Mouse (Mus musculus) adrenal gland, adult 18-20 months (tissue): ENCODE results near the gene Vav3. TPM values are rescaled to one million over a fixed set of nuclear protein-coding genes. Genes with fewer than 3 reads are reported as not detected.

Source experiments
- DNase-seq, 2 experiments: peaks; one replicate each; pipeline ENCODE4 v3.0.0; 2021 to 2022; ENCODE audit warnings: low spot score in 2 of 2
- total RNA-seq, 2 experiments: library from RNA; stranded (reverse); gene quantifications; 1 replicate in 1 of 2; 2 replicates in 1 of 2; pipeline ENCODE4 v1.2.3; 2021

Gene Vav3
- total RNA-seq, 2 experiments from 2014 or later, result 4.0 to 6.1 TPM

DNA sequence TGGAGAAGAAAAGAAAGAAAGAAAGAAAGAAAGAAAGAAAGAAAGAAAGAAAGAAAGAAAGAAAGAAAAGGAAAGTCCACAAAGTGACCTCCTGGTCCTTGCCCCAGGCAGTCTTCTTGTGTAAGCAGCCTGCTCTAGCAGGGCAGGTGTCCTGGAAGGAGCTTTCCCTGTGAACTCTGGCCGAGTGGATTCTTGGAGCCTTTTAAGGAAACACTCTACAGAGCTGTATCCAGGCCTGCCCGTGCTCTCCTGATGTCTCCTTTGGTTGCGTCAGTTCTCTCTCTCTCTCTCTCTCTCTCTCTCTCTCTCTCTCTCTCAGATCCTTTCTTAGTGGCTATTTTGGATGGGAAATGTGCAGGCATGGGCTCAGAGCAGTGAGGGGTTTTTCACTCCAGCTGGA lies 232.4 kb downstream of the Vav3 start:
- no peak for DNase-seq

DNA sequence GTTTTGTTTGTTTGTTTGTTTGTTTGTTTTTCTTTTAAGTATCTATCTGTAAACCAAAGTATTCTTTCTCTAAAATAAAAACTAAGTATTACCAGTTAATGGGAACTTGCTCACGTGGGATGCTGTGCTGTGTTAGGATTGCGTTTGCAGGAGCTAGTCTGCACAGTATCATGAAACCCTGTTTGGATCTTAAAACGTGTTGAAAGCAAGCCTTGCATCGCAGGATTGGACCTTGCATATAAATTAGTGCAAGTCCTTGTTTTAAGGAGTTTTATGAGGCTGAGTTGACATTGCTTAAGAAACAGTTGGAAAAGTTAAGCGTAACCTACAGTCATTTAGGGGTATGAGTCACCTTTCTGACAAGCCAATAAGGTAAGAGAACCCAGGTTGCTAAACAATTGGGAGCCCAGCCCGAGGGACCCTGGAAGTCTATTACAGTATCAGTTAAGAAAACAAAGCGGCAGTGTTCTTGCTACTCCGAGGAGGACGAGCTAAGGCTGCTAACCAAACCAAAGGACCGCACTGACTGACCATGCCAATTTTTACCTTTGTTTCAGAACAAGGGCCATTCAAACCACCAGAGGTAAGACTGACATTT lies 233.2 kb downstream of the Vav3 start:
- DNase-seq, result no peak

DNA sequence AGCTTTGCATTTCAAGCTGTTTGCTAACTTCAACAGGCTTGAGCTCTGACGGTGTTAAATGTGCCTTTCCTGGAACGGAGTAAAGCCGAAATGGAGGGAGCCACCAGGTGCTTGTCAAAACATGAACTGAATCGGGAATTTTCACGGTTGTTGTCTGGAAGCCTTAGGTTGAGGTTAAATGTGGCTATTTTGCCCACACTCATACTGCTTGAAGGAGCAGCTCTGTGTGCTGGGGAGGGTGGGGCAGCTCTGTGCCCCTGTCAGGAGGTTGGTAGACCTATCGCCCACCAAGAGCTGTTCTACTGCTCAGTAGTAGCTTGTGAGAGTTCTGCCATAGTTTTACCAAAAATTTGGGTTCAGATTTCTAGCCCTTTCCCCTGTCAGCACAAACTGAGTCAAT lies 233.7 kb downstream of the Vav3 start:
- no peak for DNase-seq

DNA sequence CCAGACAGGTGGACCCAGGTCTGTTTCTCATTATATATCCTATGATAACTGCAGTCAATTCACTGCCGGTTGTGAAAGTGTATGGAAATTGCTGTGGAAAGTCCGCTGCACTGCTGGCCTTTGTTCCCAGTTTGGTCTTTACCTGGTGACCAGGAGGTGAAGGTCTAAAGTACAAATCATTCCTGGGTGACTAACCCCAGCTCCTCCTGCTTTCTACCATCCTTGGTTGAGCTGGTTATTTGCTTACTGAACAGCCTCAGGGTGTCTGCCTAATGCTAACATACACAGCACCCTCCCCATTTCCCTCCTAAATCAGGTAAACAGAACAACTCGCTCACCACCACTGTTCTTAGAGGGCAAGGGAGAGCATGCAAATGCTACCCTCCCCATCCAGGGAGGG lies 237.9 kb downstream of the Vav3 start:
- DNase-seq, result no peak

DNA sequence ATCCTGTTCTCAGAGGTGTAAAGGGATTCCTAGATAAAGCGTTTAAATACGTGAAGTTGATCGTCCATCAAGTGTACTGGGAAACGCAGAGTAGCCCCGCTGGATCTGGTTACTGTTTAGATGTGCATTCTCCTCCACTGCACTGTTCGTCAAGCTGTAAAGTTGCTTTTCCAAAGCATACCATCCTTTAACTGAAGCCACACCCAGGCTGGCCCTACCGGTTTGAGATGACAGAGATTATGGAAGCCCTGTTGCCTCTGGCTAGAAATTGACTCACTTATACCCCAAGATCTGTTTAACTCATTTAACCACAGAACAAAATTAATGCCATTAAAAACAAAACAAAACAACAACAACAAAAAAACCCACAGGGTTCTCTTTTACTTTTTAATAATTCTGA lies 238.5 kb downstream of the Vav3 start:
- no peak for DNase-seq

DNA sequence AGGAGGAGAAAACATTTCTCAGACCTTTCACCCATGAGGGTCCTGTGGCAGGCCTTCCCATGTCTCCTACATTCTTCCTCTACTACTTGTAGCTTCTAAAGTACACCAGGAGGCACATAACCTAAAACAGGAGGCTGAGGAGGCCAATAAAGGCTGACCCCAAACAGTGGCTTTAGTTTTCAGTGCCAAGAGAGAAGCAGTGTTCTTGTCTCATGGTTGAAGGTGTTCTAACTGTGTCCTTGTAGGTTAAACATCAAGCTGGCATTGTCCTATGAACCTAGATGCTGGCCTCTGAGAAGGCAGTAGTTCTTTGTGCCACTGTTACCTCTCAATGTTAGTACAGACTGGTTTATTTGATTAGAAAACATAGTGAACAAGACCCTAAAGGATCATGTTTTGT lies 245.5 kb downstream of the Vav3 start:
- DNase-seq, result no peak

DNA sequence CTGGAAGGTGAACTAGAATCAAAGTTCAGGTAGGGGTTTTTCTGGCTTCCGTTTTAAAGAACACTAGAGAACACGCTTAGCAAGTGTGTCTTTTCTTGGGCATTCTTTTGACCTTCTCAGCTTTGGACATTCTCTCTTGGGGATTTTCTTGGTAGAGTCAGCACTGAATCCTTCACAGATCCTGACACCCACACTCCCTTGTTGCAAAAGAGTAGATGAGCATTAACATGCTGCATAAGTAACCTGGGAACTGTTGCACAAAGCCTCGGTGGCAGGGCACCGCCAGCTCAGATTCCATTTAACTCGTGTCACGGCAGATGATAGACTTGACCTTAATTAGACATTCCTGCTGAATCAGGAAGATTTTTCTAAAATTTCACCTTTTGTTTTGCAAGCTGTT lies 252.5 kb downstream of the Vav3 start:
- DNase-seq, result no peak

DNA sequence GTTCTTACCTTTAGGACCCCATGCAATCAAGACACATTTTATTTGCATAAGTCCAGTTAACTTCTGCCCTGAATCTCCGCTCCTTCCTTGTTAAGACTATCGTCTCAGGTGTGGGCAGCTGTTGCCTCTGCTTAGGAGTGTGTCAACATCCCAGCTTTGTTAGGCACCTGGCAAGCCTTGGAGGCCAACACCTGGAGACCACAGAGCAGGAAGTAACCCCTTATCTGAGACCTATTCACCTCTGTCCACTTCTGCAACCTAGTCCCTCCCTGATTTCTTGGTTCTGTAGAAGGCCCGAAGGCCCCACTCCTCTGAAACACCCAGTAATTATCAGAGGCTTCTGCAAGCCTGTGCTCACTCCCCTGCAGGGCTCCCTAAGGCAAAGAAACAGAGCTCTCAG lies 255.6 kb downstream of the Vav3 start:
- DNase-seq, result no peak

DNA sequence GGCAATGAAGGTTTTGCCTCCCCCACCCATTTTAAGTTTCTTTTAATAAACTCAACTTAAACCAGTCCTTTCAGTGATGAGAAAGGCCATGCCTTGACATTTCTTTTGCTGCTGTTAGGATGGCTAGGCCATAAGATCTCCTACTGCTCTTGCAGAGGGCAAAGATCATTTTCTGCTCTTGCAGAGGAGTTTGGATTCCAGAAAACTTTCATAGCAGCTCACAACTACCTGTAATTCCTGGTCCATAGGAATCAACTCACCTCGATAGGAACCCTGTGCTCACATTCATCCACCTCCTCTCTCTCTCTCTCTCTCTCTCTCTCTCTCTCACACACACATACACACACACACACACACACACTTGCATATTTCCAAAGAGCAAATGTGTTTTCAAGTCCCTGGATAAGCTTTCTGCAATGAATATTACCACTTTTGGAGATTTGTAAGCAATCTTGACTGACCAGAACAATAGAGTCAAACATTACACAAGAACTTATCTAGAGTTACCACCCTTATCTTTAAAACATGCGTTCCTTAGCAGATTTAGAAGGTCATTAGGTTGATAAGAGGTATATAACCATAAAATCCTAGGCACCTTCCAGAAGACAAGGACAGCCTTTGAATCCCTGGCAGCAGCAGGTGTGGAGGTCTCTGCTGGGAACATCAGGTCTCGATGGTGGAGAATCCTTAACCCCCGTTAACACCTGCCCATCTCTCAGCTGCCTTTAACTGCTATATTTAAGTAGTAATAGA lies 260.4 kb downstream of the Vav3 start:
- no peak for DNase-seq

DNA sequence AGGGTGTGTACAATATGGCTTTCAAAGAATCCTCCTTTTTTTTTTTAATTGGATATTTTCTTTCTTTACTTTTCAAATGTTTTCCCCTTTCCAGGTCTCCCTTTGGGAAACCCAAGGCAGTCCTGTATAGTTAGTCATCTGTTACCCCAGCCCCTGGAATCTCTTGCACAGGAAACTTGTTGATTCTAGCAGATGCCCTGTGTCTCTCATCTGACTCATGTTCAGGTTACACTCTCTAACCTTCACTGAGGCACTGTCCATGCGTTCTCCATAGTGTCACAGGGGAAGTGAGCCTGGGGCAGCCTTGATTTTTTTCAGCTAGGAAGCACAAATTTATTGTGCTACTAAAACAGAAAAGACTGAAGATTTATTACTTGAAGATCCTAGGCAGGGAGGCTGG lies 262.3 kb downstream of the Vav3 start:
- DNase-seq, result no peak

DNA sequence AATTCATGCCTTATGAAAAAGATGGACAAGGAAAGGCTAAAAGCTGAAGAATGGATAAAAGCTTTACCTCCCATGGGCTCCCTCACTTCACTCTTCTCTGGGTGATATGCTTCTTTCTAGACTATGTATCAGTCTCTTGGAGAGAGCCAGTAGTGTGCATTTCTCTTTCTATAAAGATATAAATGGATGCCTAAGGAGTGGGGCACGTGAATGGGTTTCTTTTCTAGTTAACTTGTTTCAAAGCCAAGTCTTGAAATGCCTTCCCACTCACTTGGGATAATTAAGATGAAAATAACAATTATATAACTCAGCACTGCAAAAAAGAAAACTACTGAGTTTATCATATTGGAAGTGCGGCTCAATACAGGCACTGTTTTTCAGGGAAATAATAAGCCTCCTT lies 265.7 kb downstream of the Vav3 start:
- no peak for DNase-seq

DNA sequence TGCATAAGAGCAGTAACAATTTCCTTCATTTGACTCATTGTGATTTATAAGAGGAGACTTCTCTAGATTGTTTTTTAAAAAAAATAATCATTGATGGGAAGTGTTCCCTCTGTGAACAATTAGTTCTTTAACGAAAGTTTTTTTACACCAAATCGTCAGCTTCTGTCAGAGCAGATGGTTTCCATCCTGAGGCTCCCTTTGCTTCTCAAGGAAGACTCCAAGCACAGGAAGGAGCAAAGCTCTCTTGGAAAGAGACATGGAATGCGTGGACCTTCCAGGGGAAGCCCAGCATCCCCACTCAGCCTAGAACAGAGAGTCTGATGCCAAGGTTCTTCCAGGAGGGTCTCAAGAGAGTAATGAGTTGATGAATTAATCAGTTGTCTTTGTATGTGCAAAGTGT lies 281.3 kb downstream of the Vav3 start:
- no peak for DNase-seq

DNA sequence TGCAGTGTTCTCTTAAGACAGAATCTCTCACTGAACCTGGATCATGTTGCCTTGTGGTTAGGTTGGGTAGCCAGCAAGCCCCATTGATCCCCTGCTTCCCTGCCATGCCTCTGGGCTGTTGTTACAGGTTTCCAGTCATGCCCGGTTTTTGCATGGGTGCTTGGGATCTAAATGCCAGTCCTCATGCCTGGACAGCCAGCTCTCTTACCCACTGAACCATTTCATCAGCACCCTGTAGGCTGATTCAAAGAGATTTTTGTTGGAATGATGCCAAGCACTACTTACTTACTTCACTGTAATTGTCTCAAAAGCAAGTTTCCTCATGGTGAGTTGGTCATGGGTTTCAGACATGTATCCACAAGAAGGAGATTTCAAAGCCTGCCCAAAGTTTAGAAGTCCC lies 281.9 kb downstream of the Vav3 start:
- no peak for DNase-seq

DNA sequence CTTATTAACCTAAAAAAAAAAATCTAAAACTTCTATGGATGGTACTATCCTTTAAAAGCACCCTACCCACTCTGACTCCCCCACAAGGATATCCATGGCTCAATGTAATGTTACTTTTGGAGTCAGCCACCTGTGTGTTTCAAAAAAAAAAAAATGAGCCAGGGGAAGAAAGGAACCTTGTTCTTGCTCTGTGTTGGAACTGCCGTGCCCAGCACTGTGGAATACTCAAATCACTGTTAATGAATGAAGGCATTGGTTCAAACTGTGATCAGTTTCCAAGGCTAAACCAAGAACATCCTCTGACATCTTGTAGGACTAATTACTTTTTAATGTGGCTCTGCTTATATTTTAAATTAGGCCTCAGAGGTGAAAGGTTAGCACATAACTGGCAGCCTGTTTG lies 282.4 kb downstream of the Vav3 start:
- DNase-seq, result no peak

DNA sequence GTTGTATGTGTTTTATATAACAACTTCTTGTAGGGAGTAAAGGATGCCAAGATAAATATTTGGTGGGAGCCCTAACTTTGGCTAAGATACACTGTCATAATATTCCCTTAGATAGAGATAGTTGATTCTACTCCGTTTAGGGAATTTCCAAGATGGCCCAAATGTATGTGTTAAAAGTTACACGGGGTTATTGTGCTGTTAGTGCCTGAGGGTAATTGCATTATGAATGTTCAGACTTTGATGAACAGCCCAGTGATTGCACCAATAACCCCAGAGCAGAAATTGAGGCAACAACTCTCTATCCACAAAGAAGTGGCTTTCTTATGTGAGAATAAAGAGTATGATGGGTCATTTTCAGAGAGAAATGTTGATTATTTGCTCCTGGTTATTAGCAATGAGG lies 283.3 kb downstream of the Vav3 start:
- DNase-seq, result no peak

DNA sequence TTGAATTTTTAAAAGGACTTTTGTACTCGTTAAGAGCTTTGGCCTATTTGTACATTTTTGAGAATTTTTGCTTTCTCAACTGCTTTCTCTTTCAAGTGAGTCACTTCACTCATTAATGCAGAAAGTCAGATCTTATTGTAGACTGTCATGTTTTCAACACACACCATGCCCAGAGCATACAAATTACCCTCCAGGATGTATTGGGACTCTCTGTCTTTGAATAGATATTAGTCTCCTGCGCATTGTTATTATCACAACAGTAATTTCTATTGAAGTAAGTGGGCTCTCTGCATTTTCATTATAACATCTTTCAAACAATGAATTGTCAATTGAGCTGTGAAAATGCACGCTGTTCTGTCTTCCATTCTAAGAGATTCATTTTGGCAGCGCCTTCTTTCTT lies 295.6 kb downstream of the Vav3 start:
- no peak for DNase-seq

DNA sequence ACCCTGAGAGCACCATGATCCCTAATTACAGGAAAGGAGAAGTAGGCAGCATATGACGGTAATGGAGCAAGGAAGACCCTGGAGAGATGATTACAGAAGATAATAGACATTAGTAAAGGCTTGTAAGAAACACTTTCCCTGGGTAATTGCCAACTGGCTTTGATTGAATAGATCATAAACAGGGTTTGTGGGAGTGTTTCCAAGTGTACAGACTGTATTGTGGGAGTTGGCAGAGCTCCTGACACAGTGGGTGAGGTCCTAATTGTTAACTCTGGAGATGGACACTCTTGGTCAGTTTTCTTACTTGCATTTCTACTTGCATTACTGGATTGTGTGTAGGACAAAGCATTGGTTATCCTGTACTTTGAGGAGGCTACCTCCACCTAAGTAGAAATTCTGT lies 298.9 kb downstream of the Vav3 start:
- no peak for DNase-seq

DNA sequence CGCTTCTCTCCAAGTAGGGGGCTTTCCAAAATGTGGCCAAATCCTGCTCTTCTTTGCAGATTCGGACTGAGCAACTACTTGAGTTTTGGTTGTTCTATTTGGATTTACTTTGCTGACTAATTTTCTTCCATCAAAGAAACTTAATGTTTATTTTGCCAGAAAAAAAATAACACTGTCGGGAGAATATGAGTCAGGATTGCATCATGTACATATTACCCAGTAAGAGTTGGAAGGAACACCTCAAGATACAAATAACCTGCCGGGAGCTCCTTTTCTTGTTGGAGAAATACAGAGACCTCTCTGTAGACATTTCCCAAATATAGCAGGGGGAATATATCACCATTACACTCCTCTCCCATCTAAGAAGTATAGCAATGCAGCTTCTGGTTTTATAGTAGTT lies 300.3 kb downstream of the Vav3 start:
- DNase-seq, result no peak

DNA sequence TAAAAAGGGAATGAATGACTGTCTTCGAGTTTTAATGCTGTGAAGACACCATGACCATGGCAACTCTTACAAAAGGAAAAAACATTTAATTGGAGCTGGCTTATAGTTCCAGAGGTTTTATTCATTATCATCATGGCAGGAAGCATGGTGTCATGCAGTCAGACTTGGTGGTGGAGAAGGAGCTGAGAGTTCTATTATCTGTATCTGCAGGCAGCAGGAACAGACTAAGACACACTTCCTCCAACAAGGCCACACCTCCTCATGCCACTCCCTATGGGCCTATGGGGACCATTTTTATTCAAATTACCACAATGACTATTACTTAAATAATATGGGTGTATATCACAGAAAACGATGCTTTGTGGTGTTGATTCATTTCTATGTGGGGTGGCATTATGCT lies 307.8 kb downstream of the Vav3 start:
- DNase-seq, result no peak

DNA sequence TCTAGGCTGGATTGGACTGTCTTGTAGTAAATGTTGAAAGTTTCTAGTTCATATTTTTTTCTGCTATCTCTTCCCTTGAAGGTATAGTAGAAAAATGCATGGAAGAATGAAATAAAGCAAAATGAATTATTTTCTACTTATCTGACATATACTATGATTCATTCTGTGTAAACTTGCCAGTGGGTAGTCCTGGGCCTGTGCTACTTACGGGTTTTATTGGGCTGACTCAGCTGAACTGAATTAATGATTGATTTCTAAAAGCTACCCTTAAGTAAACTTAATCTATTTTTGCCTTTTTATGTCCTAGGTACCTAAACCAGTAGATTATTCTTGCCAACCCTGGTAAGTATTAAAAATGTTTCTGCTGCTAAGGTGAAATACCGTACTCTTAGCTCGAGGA lies 311.0 kb downstream of the Vav3 start:
- DNase-seq, result no peak

DNA sequence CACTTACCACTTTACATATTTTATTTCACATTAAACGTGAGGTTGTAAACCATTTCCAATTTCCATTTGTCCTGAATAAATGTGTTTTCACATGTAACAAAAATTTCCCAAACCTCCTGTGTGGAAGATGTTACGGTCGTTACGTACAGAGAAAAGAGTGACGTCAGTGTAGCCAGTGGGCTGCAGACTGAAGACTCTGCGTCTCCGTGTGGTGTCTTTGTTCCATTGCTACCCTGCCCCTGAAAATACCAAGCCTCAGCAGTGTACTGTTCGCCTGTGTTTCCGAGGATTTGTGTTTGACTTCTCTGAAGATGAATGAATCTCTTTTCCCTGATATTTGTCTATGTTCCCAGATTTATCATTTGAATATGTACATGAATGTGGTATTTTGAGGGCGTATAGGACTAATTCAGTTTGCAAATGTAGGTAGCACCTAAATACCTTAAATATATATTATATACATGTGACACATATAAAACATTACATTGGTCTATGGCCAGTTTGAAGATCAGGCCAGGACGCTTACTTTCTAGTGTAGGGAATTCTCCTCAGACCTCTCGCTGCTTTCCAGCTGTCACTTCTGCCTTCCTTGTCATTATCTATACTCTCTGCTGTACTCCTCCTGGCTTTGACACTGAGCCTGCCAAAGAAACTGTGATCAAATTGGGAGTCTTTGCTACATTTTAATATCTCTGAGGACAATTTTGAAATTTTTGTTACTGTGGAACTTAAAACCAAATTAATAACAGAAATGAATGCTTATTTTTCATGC lies 312.6 kb downstream of the Vav3 start:
- DNase-seq, result no peak

DNA sequence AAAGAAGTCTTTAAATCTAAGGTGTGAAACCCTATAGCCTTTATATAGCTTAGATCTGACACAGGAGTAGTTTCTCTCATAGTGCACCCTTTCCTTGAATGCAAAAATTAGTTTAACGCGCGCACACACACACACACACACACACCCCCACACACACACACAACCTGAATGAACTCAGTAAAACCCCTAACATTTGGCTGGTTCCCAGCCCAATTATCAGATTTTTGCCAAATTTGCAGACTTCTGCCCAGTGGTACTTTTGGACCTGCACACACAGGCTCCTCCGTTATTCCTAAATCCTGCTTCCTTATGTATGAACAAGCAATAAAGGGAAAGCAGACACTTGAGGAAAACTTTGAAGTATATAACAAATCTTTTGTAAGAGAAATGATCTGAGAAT lies 313.9 kb downstream of the Vav3 start:
- no peak for DNase-seq

DNA sequence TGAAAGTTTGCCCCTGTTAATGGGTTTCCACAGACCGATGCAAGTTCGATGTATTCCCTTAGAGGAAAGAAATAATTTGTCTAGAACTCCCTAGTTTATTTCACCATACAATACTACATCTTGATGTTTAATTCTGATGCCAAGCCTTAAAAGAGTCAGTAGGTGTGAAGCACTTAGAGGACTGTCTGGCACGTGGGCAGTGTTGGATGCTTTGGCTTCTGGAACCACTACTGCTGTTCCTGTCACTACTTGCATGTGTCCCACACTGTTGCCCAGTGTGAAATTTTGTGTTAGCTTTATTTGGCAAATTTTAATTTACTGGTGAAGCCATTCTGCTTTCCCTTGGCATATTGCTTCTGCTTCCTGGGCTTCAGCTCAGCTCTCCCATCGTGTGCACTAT lies 331.3 kb downstream of the Vav3 start:
- no peak for DNase-seq
